In genomic region chr6:34533055-34533454, GRCm38 (mm10) we compare ENCODE assay signal across 27 mouse cellular contexts.
"Had no signal": no experiment of that assay in that cellular context is flagged by ENCODE, and none has a peak within 500 bp of the region (broad histone marks: within the 10 kb centered on the region; RNA-seq: fewer than 3 reads in every experiment).

No protein-coding gene starts in this region.

- H3K27me3 ChIP-seq: embryonic facial prominence, embryonic 12.5 days; embryonic facial prominence, embryonic 13.5 days; embryonic facial prominence, embryonic 15.5 days; forebrain, embryonic 12.5 days; forebrain, embryonic 13.5 days; forebrain, embryonic 15.5 days had no signal

- H3K4me1 ChIP-seq: embryonic facial prominence, embryonic 10.5 days; embryonic facial prominence, embryonic 12.5 days; embryonic facial prominence, embryonic 15.5 days; forebrain, embryonic 10.5 days; forebrain, embryonic 12.5 days; forebrain, embryonic 13.5 days; forebrain, embryonic 15.5 days had no signal

- H3K27ac ChIP-seq: embryonic facial prominence, embryonic 10.5 days; embryonic facial prominence, embryonic 12.5 days; embryonic facial prominence, embryonic 13.5 days; embryonic facial prominence, embryonic 15.5 days; forebrain, embryonic 10.5 days; forebrain, embryonic 12.5 days; forebrain, embryonic 13.5 days; forebrain, embryonic 15.5 days; gastrocnemius, adult 2 months had no signal

- ATAC-seq: forebrain, embryonic 13.5 days; forebrain, embryonic 14.5 days; forebrain, embryonic 15.5 days; forebrain, embryonic 16.5 days; forebrain, postnatal 0 days had no signal

- H3K36me3 ChIP-seq: embryonic facial prominence, embryonic 10.5 days; embryonic facial prominence, embryonic 12.5 days; embryonic facial prominence, embryonic 13.5 days; embryonic facial prominence, embryonic 15.5 days; forebrain, embryonic 10.5 days; forebrain, embryonic 12.5 days; forebrain, embryonic 15.5 days had no signal

- H3K9me3 ChIP-seq: embryonic facial prominence, embryonic 10.5 days; embryonic facial prominence, embryonic 12.5 days; embryonic facial prominence, embryonic 13.5 days; embryonic facial prominence, embryonic 15.5 days; forebrain, embryonic 10.5 days; forebrain, embryonic 12.5 days; forebrain, embryonic 13.5 days; forebrain, embryonic 15.5 days had no signal

- H3K9ac ChIP-seq: embryonic facial prominence, embryonic 12.5 days; embryonic facial prominence, embryonic 13.5 days; embryonic facial prominence, embryonic 15.5 days; forebrain, embryonic 12.5 days; forebrain, embryonic 13.5 days; forebrain, embryonic 15.5 days; forebrain, postnatal 0 days had no signal

- H3K4me3 ChIP-seq: embryonic facial prominence, embryonic 10.5 days; embryonic facial prominence, embryonic 12.5 days; embryonic facial prominence, embryonic 13.5 days; embryonic facial prominence, embryonic 15.5 days; erythroblast, embryonic 14.5 days; forebrain, embryonic 10.5 days; forebrain, embryonic 12.5 days; forebrain, embryonic 13.5 days; forebrain, embryonic 15.5 days; gastrocnemius, adult 2 months had no signal

- H3K4me2 ChIP-seq: embryonic facial prominence, embryonic 12.5 days; embryonic facial prominence, embryonic 13.5 days; embryonic facial prominence, embryonic 15.5 days; forebrain, embryonic 12.5 days; forebrain, embryonic 13.5 days; forebrain, embryonic 15.5 days had no signal

- DNase-seq: cerebellum, adult 18-20 months; cerebellum, adult 2 months; cerebellum, adult 8-10 months; cerebellum, adult 9-10 months; cerebellum, adult 9-11 months; cerebellum, postnatal 10 days; cerebellum, postnatal 14 days; cerebellum, postnatal 25 days; cerebellum, postnatal 36 days; embryo, embryonic 11 days; forebrain, postnatal 0 days; gastrocnemius, adult 2 months; gastrocnemius, postnatal 10 days; gastrocnemius, postnatal 14 days; gastrocnemius, postnatal 25 days; gastrocnemius, postnatal 36 days had no signal
